Mouse (Mus musculus): Measurements from ENCODE around the gene Ncam2. TPM values are rescaled to one million over a fixed set of nuclear protein-coding genes. Genes with fewer than 3 reads are reported as not detected.

The Ncam2 gene
- polyA plus RNA-seq, 1 experiment from 2014 or later, result not detected

DNA sequence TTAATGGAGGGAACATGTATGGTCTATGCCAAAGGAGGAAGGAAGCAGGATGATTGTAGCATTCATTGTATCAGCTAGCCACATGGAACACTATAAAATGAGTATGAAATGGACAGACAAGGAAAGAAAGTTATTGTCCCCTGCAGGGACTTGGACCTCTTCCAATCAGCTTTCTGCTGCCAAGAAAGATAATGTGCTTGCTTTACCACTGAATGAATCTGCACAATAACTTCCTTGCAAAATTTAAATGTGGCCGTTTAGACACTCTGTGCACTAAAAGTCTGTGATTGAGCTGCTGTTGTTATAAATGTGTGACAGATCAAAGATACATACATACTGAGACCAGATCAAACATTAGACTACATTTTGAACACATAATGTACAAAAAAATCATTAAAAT lies 451.1 kb downstream of the Ncam2 start:
- DNase-seq (ENCODE audit: low read depth, low spot score), result no peak
- ChIA-PET POLR2A (no interaction called here), CTCF (no interaction called here)
- TF ChIP-seq CTCF (IDR thresholded peaks at IDR 0.05), result no peak
- in situ Hi-C loops (cut with MboI; ENCODE audit: low pct_unique_long_range_greater_than_20kb), result no loop called here
- no peaks in the 10 kb centered on the region for H3K27me3 ChIP-seq
- ATAC-seq, result no peak

DNA sequence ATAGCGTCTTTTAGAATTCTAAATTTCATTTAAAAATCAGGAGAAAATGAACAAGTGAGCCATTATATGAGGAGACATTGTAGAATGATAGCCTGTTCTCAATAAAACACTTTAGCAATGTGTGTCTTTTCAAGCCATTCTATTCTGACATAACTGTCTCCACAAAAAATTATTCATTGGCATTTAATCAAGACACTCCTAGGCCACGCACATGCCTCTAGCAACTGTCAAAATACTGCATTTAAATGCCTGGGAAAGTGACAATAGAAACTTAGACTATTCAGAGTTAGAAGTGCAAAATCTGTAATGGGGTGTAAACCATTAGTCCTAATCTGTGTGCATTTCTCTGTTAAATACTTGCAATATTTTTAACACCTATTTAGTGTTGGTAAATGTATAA lies 456.1 kb downstream of the Ncam2 start:
- ATAC-seq, result no peak
- ChIA-PET POLR2A (no interaction called here), CTCF (no interaction called here)
- in situ Hi-C loops (cut with MboI; ENCODE audit: low pct_unique_long_range_greater_than_20kb), result no loop called here
- no peaks in the 10 kb centered on the region for H3K27me3 ChIP-seq
- no peak for TF ChIP-seq CTCF (IDR thresholded peaks at IDR 0.05)
- no peak for DNase-seq (ENCODE audit: low read depth, low spot score)

DNA sequence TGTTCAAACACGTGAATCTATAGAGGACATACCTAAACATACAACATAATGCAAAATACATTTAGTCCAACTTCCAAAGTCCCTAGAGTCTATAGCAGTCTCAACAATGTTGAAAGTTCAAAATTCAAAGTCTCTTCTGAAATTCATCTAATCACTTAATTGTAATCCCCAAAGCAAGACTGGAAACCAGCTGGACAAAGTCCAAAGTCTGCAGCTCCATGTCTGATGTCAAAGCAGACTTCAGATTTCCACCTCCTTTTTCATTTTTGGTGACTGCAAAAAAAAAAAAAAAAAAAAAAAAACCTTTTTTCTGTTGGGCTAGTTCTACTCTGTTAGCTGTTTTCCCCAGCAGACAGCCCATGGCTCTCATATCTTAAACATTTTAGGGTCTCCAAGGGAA lies 473.4 kb downstream of the Ncam2 start:
- no peaks in the 10 kb centered on the region for H3K27me3 ChIP-seq
- ChIA-PET CTCF (no interaction called here), POLR2A (no interaction called here)
- in situ Hi-C loops (cut with MboI; ENCODE audit: low pct_unique_long_range_greater_than_20kb), result no loop called here
- no peak for TF ChIP-seq CTCF (IDR thresholded peaks at IDR 0.05)
- DNase-seq (ENCODE audit: low read depth, low spot score) (no peak), ATAC-seq (no peak)

DNA sequence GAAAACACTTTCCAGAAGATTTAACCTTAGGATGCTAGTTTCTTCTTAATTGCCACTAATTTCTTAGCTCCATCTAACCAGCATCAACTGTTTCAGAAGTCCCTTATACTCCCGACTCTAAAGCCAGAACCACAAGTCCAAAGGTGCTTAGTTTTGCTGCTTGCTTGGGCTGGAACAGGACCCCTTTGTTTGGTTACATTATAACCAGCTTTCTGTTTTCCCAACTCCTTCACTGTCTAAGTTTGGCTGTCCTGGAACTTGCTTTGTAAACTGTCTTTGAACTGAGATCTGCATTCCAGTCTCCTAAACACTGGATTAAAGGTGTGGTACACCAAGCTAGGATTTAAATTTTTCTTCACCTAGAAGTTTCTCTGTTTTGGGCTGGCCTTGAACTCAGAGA lies 475.0 kb downstream of the Ncam2 start:
- H3K27me3 ChIP-seq, result no peaks in the 10 kb centered on the region
- DNase-seq (ENCODE audit: low read depth, low spot score), result no peak
- TF ChIP-seq CTCF (IDR thresholded peaks at IDR 0.05), result no peak
- ChIA-PET POLR2A (no interaction called here), CTCF (no interaction called here)
- ATAC-seq, result no peak
- in situ Hi-C loops (cut with MboI; ENCODE audit: low pct_unique_long_range_greater_than_20kb), result no loop called here

Measured in Patski (cell line).